Mouse (Mus musculus): Measurements from ENCODE around the gene Idh3a. TPM values are rescaled to one million over a fixed set of nuclear protein-coding genes. Genes with fewer than 3 reads are reported as not detected.
"Not testable (repeated sequence)": the region's sequence is repeated elsewhere in the genome, so short reads cannot be mapped to it uniquely, and the experiment has no call there.

The Idh3a gene
- total RNA-seq, 2 experiments from 2014 or later: 225 to 229 TPM

DNA sequence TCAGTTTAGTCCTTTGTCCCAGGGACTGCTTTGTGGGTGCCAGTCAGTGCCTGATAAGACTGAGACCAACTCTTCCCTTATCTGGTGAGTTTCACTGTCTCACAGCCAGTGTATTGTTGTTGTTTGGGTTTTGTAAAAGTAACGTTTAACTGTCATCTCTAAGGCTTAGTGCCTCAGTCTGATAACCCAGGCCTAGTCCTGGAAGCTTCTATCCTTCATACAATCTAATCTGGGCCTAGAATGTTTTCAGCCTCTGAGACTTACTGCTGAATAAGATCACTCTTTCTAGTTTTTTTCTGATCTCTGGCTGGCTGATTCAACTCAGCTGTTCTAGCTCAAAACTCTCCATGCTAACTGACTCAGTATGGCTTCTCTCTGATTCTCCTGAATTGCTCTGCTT lies 2.4 kb upstream of the Idh3a start:
- intact Hi-C loops (cut with DNase I): no loop called here
- no peak for DNase-seq (ENCODE audit: low spot score in 2 of 2)

DNA sequence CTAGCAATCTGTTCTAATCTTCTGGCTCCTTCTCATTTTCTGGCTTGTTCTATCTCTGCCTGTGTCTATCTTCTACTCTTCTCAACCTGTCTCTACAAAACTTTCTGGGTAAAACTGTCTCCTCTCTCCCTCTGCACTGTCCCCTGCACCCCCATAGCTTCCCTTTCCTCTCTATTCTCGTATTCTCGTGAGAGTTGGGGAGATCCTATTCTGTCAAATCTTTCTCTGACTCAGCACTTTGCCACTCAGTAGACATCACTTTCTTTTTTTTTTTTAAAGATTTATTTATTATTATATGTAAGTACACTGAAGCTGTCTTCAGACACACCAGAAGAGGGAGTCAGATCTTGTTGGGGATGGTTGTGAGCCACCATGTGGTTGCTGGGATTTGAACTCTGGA lies 2.0 kb upstream of the Idh3a start:
- intact Hi-C loops (cut with DNase I); DNase-seq (ENCODE audit: low spot score in 2 of 2): not testable (repeated sequence)

DNA sequence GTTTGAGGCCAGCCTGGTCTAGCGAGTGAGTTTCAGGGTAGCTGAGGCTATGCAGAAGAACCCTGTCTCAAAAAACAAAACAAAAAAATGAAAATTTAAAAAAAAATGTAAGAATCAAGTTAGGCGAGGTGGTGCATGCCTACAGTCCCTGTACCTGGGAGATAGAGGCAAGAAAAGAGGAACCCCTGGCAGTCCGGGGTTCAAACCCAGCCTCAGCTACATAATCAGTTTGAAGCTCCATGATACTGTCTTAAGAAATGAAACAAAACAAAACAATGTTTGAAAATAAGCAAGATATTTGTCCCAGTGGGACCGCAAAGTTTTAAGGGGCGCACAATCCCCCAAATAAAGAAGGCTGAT lies 315 bp upstream of the Idh3a start:
- intact Hi-C loops (cut with DNase I): loop anchor here (2.0 kb wide), 1 partner anchor 85 kb away; the partner anchor contains the start of gene Dmxl2
- no peak for DNase-seq (ENCODE audit: low spot score in 2 of 2)

DNA sequence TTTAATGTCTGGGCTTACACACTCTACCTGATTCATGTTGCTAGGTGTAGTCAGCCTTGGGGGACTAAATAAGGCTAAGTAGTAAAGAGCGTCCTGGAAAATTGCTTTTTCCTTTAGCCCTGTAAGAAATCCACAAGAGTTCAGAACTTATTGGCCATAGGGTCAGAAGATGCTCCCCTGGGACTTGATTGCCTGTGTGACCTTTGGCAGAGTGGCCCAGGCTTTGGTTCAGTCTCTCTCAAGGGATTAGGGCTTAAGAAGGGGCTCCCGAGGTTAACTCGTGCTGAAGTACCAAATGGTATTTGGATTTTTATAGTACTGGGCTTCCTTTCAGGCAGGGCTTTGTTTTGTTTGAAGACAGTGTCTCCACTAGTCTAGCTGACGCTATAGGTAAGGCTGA lies 1.7 kb downstream of the Idh3a start:
- intact Hi-C loops (cut with DNase I): loop anchor here (2.0 kb wide), 1 partner anchor 87 kb away; the partner anchor contains the start of gene Dmxl2
- DNase-seq (ENCODE audit: low spot score in 2 of 2): no peak

DNA sequence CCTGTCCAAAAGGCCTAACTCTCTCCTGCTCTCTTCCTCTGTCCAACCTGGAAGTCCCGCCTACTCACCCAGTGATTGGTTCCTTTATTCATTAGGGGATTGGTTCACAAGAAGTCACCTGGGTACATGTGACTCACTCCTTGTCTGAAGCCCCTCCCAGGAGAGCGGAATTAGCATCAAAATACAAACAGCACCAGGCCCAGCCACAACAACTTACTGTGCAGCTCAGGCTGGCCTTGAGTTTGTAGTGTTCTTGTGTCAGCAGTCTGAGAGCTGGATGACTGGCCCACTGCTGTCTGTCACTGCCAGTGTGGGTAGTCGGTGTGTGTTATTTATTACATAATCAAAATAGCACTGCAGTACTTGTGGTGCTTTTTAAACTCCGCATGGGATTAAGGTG lies 7.5 kb downstream of the Idh3a start:
- DNase-seq (ENCODE audit: low spot score in 2 of 2); intact Hi-C loops (cut with DNase I): not testable (repeated sequence)

DNA sequence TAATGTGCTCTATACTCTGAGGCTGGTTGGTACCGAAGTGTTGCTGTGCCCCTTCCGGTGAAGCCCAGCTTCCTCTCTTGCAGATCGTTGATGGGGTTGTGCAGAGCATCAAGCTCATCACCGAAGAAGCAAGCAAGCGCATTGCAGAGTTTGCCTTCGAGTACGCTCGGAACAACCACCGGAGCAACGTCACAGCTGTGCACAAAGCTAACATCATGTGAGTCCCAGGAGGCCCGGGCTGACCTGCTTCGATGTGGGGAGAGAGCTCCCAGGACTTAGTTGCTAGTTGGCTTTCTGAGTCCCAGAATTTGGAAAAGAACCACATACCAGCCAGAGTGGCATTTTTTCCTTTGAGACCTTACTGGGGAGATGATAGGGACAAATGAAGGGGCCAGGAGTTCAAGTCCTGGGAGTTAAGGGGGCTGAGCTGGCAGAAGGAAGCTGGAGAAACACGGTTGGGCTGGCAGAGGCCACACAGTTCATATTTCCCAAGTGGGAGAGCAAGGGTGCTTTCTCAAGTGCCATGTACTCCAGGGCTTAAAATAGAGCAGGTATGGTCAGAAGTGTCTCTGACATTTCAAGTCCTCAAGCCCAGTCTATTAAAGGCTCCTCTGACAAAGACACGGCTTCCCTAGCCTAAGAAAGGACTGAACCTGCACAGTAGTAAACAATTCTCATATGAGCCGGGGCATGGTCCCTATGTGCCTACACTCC lies 10.8 kb downstream of the Idh3a start:
- no peak for DNase-seq (ENCODE audit: low spot score in 2 of 2)
- intact Hi-C loops (cut with DNase I): no loop called here

DNA sequence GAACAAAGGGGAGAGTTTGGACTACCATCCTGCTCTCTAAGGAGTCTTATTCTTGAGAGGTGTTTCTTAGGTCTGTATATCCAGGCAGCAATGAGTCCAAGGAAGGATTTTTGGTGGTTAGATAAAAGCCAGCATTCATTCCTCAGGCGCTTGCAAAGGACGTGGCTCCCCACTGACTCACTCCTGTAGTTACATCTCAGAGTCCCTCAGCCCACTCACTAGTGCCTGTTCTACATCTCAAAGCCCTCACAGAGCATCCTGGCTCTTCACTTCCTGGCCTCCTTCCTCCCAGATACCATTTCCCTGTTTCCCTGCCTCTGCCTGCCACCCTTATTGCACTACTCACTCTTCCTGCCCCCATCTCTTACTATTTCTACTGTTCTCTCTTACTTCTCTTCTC lies 16.3 kb downstream of the Idh3a start:
- intact Hi-C loops (cut with DNase I): loop anchor here (10.0 kb wide), 1 partner anchor 168 kb away; no protein-coding TSS in a partner anchor
- DNase-seq (ENCODE audit: low spot score in 2 of 2): peak in 1 of 2 experiments; percentile 14

DNA sequence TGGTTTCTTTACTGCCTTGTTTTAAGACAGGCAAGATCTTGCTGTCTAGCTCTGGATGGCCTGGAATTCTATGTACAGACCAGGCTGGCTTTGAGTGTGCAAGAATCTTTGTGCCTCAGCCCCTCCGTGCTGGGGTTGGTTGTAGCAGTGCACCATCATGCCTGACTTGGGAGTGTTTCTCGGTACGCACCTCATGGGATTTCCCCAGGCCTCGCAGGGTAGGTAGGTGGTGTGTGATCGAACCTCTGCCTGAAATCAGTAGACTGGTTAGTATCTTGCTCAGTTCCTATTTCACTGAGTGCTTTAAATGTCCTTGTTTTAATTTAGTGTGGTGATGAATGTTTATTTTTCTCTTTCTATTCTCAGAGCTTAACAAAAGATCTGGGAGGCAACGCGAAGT lies 16.8 kb downstream of the Idh3a start:
- intact Hi-C loops (cut with DNase I): loop anchor here (10.0 kb wide), 1 partner anchor 168 kb away; no protein-coding TSS in a partner anchor
- no peak for DNase-seq (ENCODE audit: low spot score in 2 of 2)

DNA sequence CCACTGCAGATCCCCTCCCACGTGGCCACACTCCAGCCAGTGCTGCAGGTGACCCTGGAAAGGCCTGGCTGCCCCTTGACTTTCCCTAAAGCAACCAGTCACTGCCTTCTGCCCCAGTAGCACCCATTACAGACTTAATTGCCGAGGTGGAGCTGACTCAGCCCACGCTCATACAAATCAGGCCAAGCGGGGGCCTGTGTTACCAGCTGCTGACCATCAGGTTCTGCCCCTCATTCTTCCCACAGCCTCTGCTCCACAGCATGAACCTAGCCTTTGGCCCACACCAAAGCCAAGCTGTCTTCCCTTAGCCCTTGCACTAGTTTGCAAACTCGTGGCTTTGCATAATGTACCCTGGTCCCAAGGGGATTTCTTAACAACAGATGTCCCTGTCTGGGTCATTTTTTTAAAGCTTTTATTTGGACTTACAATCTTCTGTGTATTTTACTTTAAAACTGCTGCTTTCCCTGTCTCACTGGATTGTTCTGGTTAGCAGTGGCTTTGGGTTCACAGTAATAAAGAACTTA lies 18.1 kb downstream of the Idh3a start:
- no peak for DNase-seq (ENCODE audit: low spot score in 2 of 2)
- intact Hi-C loops (cut with DNase I): loop anchor here (10.0 kb wide), 1 partner anchor 169 kb away; no protein-coding TSS in a partner anchor

DNA sequence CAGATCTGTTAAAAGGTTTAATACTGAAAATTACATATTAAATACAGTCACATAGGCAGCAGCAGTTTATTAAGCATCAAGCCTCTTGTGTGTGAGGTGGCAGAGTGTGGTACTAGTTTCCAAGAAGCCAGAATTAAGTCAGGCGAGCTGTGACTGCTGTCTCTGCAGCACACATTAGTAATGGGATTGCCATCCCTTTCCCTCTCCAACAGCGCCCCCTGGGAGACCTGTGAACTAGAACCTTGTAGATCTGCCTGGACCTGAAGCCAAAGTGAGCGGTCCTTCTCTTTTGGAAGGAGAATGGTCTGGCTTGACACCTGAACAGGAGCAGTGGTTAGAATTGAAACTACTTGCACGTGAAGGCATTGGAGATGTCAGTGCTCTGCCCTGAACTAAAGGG lies 18.8 kb downstream of the Idh3a start:
- peak; percentile 43 to 57 for DNase-seq (ENCODE audit: low spot score in 2 of 2)
- intact Hi-C loops (cut with DNase I): loop anchor here (10.0 kb wide), 1 partner anchor 170 kb away; no protein-coding TSS in a partner anchor

DNA sequence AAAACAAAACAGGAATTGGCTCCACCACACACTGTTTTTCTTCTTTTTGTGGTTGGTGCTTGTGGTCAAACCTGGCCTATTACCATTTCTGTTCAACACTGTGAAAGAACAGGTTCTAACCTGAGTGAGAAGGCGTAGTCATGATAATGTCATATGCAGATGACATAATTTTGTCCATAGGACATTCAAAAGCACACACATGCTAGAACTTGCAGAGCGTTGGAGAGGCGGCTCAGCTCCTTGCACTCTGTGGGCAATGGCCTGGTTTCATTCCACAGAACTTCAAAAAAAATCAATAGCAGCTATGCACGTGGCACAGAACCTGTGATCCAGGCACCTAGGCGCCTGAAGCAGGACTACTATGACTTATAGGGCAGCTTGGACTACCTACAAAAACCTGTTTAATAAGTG lies 26.7 kb downstream of the Idh3a start:
- intact Hi-C loops (cut with DNase I): loop anchor here (10.0 kb wide), 1 partner anchor 212 kb away; no protein-coding TSS in a partner anchor
- no peak for DNase-seq (ENCODE audit: low spot score in 2 of 2)

DNA sequence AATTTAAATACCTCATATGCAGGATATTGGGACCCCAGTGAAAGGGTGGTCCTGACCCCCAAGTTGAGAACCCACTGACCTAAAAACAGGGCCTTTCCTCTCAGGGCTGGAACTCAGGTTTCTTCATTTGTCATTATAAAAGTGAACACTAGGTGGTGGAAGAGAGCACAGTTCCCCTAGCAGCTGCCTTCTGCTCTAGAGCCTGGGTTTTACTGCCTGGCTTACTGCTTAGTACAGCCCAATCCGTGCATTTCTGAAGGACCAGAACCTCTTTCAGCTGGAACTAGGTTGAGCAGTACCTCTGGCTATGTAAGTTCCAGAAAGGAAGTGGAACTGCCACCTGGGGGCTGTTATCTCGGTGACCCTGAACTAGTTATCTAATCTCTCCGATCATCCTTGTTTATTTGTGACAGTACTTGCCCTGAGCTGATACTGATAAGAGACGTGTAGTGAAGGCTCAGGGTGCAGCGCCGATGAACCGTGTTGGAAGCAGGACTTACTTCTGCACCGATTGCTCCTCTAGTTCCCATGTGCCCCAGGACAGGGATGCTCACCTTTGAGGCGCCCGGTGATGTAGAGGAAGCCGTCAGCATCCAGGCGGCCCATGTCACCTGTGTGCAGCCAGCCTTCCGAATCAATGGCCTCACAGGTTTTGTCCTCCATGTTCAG lies 28.2 kb downstream of the Idh3a start:
- intact Hi-C loops (cut with DNase I): loop anchor here (2.0 to 10.0 kb wide), 2 partner anchors 62 to 210 kb away; no protein-coding TSS in a partner anchor
- peak; percentile 57 to 62 for DNase-seq (ENCODE audit: low spot score in 2 of 2)

DNA sequence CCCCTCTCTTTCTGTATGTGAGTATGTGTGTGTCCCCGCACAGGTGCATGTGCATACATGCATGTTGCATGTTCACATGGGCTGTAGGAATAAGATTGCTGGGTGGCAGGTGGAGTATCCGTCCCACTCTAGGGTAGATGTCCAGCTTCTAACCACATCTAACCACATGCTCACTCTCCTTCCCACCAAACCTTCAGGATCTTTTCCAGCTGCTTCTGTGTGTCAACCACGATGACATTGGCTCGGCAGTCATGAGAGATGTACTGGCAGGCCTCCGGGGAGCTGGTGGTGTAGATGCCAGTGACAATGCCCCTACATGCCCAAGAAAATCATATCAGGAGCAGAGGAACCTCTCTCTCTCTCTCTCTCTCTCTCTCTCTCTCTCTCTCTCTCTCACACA lies 41.1 kb downstream of the Idh3a start:
- no peak for DNase-seq (ENCODE audit: low spot score in 2 of 2)
- intact Hi-C loops (cut with DNase I): no loop called here

DNA sequence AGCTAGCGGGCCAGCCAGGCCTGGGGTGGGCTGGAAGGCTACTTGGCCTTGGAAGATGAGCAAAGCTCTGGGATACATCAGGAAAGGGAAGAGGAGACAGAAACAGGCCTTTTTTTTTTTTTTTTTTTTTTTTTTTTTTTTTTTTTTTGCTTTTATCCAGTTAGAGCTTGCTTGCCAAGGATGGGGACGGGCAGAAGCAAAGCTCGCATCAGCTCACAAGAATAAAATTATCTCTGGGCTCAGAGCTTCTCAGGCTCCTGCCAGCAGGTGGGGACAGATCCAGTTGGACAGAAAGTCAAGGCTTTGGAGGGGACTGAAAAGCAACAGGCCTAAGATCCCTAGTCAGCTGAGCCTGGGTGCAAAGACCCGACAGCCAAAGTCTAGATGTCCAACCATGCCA lies 42.6 kb downstream of the Idh3a start:
- intact Hi-C loops (cut with DNase I): no loop called here
- DNase-seq (ENCODE audit: low spot score in 2 of 2): peak; percentile 30 to 70

DNA sequence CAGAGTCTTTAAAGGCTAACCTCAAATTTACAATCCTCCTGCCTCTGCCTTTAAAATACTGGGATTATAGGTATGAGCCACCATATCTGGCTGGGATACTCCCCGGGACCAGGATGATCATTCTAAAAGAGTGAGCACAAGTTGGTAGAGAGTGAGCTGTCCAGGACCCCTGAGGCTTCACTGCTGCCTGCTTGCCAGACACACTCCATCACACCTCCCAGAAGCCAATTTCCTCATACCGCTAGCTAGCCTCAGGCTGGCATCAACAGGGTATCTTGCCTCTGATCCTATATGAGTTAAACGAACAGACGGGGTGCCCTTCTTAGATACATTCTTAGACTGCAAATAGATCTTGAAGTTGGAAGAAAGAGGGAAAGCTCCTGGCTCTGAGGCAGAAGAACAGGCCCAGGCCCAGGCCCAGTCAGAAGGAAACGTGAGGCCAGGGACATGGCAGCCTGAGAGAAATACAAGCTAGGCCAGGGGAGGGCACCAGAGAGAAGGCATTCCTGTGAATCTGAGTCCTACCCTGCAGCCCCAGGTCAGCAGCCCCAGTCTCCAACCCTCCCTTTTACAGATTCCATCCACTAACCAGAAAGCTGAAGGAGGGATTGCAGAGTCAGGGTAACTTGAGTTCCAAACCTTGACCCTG lies 43.6 kb downstream of the Idh3a start:
- peak in 1 of 2 experiments; percentile 16 for DNase-seq (ENCODE audit: low spot score in 2 of 2)

DNA sequence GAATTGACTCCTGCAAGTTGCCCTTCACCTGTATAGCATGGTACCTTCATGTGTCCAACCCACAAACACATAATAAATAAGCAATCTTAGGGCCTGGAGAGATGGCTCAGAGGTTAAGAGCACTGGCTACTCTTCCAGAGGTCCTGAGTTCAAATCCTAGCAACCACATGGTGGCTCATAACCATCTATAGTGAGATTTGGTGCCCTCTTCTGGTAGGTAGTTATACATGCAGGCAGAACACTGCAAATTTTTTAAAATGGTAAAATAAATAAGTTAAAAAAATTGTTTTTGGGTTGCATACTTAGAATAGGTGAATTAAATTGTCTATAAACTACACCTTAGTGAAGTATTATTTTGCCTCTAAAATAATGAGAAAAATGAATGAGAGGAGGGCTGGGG lies 44.8 kb downstream of the Idh3a start:
- intact Hi-C loops (cut with DNase I): no loop called here

More for the DNA sequence above, 43.6 kb downstream of the Idh3a start:
- intact Hi-C loops (cut with DNase I): no loop called here

DNA sequence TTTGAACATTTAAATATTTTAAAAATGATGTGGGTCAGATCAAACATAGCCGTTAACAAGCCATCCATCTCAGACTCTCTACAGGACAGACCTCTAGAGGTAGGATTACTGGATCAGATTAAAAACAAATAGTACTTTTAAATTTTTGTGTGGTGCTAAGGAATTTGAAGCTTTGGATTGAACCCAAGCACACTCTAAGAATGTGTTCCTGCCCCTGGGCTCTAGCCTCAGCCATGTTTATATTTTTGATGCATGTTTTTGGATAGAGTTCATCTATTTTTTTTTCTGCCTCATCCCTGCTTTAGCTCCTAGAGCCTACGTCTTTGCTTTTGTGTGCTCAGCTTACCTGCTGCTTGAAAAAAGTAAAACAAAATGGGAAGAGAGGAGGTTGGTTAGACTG lies 47.3 kb downstream of the Idh3a start:
- DNase-seq (ENCODE audit: low spot score in 2 of 2): no peak
- intact Hi-C loops (cut with DNase I): no loop called here

More for the DNA sequence above, 44.8 kb downstream of the Idh3a start:
- no peak for DNase-seq (ENCODE audit: low spot score in 2 of 2)

DNA sequence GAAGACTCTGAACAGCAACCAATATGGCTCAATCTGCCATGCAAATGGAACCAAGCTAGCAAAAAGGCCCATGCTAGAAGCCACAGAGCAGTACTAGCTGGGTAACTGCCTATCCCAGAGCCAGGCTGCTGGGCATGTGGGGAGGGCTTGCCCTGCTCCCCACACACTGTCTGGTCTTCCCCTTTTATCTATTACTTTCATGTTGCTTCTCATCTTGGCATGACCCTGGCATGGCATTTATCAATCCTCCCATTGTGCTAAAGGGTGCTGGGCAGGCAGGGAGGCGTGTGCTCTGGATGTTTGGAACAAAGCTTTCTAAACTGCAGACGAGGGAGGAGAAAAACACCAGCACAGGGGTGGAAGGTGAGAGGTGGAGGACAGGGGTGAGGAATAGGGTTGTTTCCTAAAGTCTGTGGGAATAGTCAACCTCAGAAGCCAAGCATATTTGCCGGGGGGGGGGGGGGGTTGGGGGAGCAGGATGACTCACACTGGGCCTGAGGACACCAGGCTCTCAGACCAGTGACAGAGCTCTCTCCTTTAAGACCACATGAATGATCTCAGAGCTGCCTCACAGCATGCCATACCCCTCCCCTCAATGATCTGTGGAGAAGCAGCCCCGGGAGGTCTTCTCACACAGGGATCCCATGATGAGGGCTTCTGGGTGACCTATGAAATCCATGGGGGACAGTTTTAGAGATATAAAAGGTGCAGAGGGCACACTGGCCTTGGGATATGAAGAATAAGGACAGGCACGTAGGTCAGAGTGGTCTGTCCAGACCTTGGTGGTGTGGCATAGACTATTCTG lies 51.6 kb downstream of the Idh3a start:
- intact Hi-C loops (cut with DNase I): no loop called here
- DNase-seq (ENCODE audit: low spot score in 2 of 2): no peak

DNA sequence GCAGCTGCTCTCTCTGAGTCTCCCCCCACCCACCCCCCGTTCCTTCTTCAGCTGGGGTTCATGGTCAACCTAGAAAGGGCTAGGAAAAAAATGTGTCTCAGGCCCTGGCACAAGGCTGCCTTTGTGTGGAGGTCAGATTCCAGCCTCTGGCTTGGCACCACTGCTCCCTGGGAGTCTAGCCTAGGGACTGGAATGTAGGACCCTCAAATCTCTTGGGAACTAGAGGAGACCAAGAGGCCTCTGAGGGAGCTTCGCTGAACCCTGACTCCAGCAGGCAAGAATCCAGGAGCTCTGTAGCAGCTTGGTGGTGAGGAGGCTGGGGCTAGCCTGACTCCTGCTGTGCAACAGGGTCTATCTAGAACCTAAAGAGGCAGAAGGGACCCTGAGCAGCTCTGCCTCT lies 53.1 kb downstream of the Idh3a start:
- DNase-seq (ENCODE audit: low spot score in 2 of 2): no peak
- intact Hi-C loops (cut with DNase I): no loop called here
